23 mouse cellular contexts compared by ENCODE assay signal in genomic region chr16:11676006-11676405, GRCm38 (mm10).
DNase-seq lines count a peak whose midpoint lies in the region; ATAC-seq and TF ChIP-seq lines count a peak whose summit lies in the region.
"Had no signal": no experiment of that assay in that cellular context is flagged by ENCODE, and none has a peak within 500 bp of the region (broad histone marks: within the 10 kb centered on the region; RNA-seq: fewer than 3 reads in every experiment).

No protein-coding gene starts in this region.

- H3K9ac ChIP-seq in forebrain, embryonic 15.5 days (replicated peaks): no peak overlapping the region
- H3K9ac ChIP-seq in forebrain, embryonic 12.5 days: no peak overlapping the region
- no peak overlapping the region for H3K9ac ChIP-seq in stomach, postnatal 0 days (ENCODE audit: low read length)
- H3K9ac ChIP-seq: embryonic facial prominence, embryonic 13.5 days; heart, embryonic 12.5 days; hindbrain, embryonic 15.5 days; liver, embryonic 13.5 days; lung, embryonic 15.5 days had no signal

- no peaks in the 10 kb centered on the region for H3K9me3 ChIP-seq in forebrain, embryonic 15.5 days
- no peaks in the 10 kb centered on the region for H3K9me3 ChIP-seq in forebrain, embryonic 12.5 days
- H3K9me3 ChIP-seq in stomach, postnatal 0 days (ENCODE audit: control insufficient read depth, low read length): no peaks in the 10 kb centered on the region
- H3K9me3 ChIP-seq: G1E; hindbrain, embryonic 15.5 days; limb, embryonic 10.5 days; liver, embryonic 13.5 days; lung, embryonic 15.5 days had no signal

- peak; percentile 50 for DNase-seq in A20 (ENCODE audit: low read depth, low spot score)
- no peak for DNase-seq in stomach, postnatal 0 days (ENCODE audit: low spot score)
- DNase-seq in right cerebral cortex, adult 18-20 months: no peak
- DNase-seq in layer of hippocampus, adult 2 months (ENCODE audit: low spot score in 2 of 2): no peak
- DNase-seq: adrenal gland, postnatal 25 days; cerebellum, adult 9-10 months; heart, postnatal 14 days; liver, embryonic 13.5 days; midbrain, embryonic 14.5 days; spleen, adult 18-20 months; thymus, adult 18-20 months had no signal

- no peak for TF ChIP-seq CTCF in stomach, postnatal 0 days (IDR thresholded peaks at IDR 0.05; ENCODE audit: low read depth)
- no peak for TF ChIP-seq CTCF in layer of hippocampus, adult 2 months (conservative IDR thresholded peaks at IDR 0.05)

- 0 out of 2 replicates have a peak, but pooled peaks have one; percentile 38 for ATAC-seq in forebrain, embryonic 15.5 days (replicated peaks)
- no peak for ATAC-seq in forebrain, embryonic 12.5 days (ENCODE audit: low FRiP score)
- ATAC-seq in common myeloid progenitor, adult 5-6 weeks (replicated peaks; ENCODE audit: low read depth, poor library complexity, severe bottlenecking): peak; percentile 97
- ATAC-seq in monocyte, adult 5-6 weeks (replicated peaks; ENCODE audit: insufficient number of reproducible peaks, low FRiP score, low TSS enrichment, poor library complexity, severe bottlenecking): peak; percentile 90
- no peak for ATAC-seq in stomach, postnatal 0 days (ENCODE audit: low FRiP score, low TSS enrichment)
- ATAC-seq: intestine, postnatal 0 days had no signal

- H3K4me1 ChIP-seq in forebrain, embryonic 15.5 days: no peaks in the 10 kb centered on the region; the same call in 1 of the 2 replicates
- H3K4me1 ChIP-seq in forebrain, embryonic 12.5 days: peaks cover 3% of the 10 kb centered on the region; the same call in 1 of the 2 replicates
- H3K4me1 ChIP-seq in stomach, postnatal 0 days (replicated peaks; ENCODE audit: control insufficient read depth, insufficient read depth): no peaks in the 10 kb centered on the region
- H3K4me1 ChIP-seq: embryonic facial prominence, embryonic 13.5 days; limb, embryonic 10.5 days; liver, embryonic 13.5 days; lung, embryonic 15.5 days had no signal

- H3K27ac ChIP-seq in forebrain, embryonic 15.5 days (replicated peaks): no peak overlapping the region
- H3K27ac ChIP-seq in forebrain, embryonic 12.5 days: no peak overlapping the region
- H3K27ac ChIP-seq in stomach, postnatal 0 days (replicated peaks): no peak overlapping the region
- no peak overlapping the region for H3K27ac ChIP-seq in layer of hippocampus, adult 2 months
- H3K27ac ChIP-seq: embryonic facial prominence, embryonic 13.5 days; hindbrain, embryonic 15.5 days; left cerebral cortex, adult 2 months; limb, embryonic 10.5 days; liver, embryonic 13.5 days; lung, embryonic 15.5 days had no signal

- 49% methylated on average over 4 of the region's 4 CpGs for WGBS in forebrain, embryonic 15.5 days
- WGBS in forebrain, embryonic 12.5 days: 60% methylated on average over 4 of the region's 4 CpGs
- WGBS in stomach, postnatal 0 days: 56% methylated on average over 4 of the region's 4 CpGs

- no peaks in the 10 kb centered on the region for H3K27me3 ChIP-seq in forebrain, embryonic 15.5 days
- no peaks in the 10 kb centered on the region for H3K27me3 ChIP-seq in forebrain, embryonic 12.5 days
- no peaks in the 10 kb centered on the region for H3K27me3 ChIP-seq in stomach, postnatal 0 days (ENCODE audit: control insufficient read depth, insufficient read depth, low read length)
- H3K27me3 ChIP-seq: embryonic facial prominence, embryonic 13.5 days; heart, embryonic 12.5 days; hindbrain, embryonic 15.5 days; liver, embryonic 13.5 days; lung, embryonic 15.5 days had no signal

- no peaks in the 10 kb centered on the region for H3K36me3 ChIP-seq in forebrain, embryonic 15.5 days
- no peaks in the 10 kb centered on the region for H3K36me3 ChIP-seq in forebrain, embryonic 12.5 days (replicated peaks)
- H3K36me3 ChIP-seq in stomach, postnatal 0 days (ENCODE audit: control insufficient read depth, insufficient read depth, low read length): no peaks in the 10 kb centered on the region
- H3K36me3 ChIP-seq: G1E; heart, embryonic 12.5 days; hindbrain, embryonic 15.5 days; limb, embryonic 10.5 days; liver, embryonic 13.5 days; lung, embryonic 15.5 days had no signal

- H3K4me3 ChIP-seq in forebrain, embryonic 15.5 days: no peak overlapping the region
- H3K4me3 ChIP-seq in forebrain, embryonic 12.5 days (replicated peaks): no peak overlapping the region
- no peak overlapping the region for H3K4me3 ChIP-seq in stomach, postnatal 0 days (ENCODE audit: low read depth, low read length)
- H3K4me3 ChIP-seq in layer of hippocampus, adult 2 months: no peak overlapping the region
- H3K4me3 ChIP-seq: embryonic facial prominence, embryonic 13.5 days; heart, embryonic 12.5 days; hindbrain, embryonic 15.5 days; left cerebral cortex, adult 2 months; limb, embryonic 10.5 days; liver, embryonic 13.5 days; lung, embryonic 15.5 days had no signal

- TF ChIP-seq EP300 in stomach, postnatal 0 days (optimal IDR thresholded peaks at IDR 0.05): no peak

- no peak overlapping the region for H3K4me2 ChIP-seq in forebrain, embryonic 15.5 days (replicated peaks)
- no peak overlapping the region for H3K4me2 ChIP-seq in forebrain, embryonic 12.5 days
- H3K4me2 ChIP-seq in stomach, postnatal 0 days (replicated peaks; ENCODE audit: low read depth): no peak overlapping the region
- H3K4me2 ChIP-seq: embryonic facial prominence, embryonic 13.5 days; heart, embryonic 12.5 days; hindbrain, embryonic 15.5 days; liver, embryonic 13.5 days; lung, embryonic 15.5 days had no signal

Comparison
In these comparisons a context has a peak if more than half of its experiments do, and no peak if none do; other contexts are left out.
1. ATAC-seq: peak in forebrain, embryonic 15.5 days (single experiment), common myeloid progenitor, adult 5-6 weeks (single experiment) and monocyte, adult 5-6 weeks (single experiment); none in forebrain, embryonic 12.5 days (single experiment) and stomach, postnatal 0 days (single experiment).